Mouse (Mus musculus) midbrain, embryonic 11.5 days (tissue): ENCODE results near the gene Rap1a. TPM values are rescaled to one million over a fixed set of nuclear protein-coding genes. Genes with fewer than 3 reads are reported as not detected.
A peak's percentile ranks its signal among the peaks of the same experiment; 100 is the strongest.

Source experiments
- ATAC-seq: fragments of 200-750 bp; cut with Nextera tagmentation; 2 replicates; pipeline ENCODE4 v1.8.0; 2017; ENCODE audit warnings: moderate TSS enrichment, moderate library complexity; ENCODE audit not compliant: low FRiP score
- DNase-seq: peaks from one replicate; pipeline ENCODE4 v3.0.0; 2015; ENCODE audit warnings: low spot score; ENCODE audit errors: missing footprints
- H3K27ac ChIP-seq: fragments of 300-500 bp; sonication (generic); 2 replicates; pipeline ENCODE4 v1.5.1; 2014; ENCODE audit warnings: low read depth, low read length
- H3K27me3 ChIP-seq: fragments of 300-500 bp; sonication (generic); 2 replicates; pipeline ENCODE4 v1.6.1; 2014; ENCODE audit warnings: mild to moderate bottlenecking, low read length, moderate library complexity, mixed read lengths; ENCODE audit not compliant: control insufficient read depth, insufficient read depth
- H3K36me3 ChIP-seq: fragments of 300-500 bp; sonication (generic); 2 replicates; pipeline ENCODE4 v1.6.1; 2014; ENCODE audit warnings: mild to moderate bottlenecking, low read length, moderate library complexity, mixed read lengths; ENCODE audit not compliant: control insufficient read depth, insufficient read depth
- H3K4me1 ChIP-seq: fragments of 300-500 bp; sonication (generic); 2 replicates; pipeline ENCODE4 v1.6.1; 2014; ENCODE audit warnings: low read length; ENCODE audit not compliant: control insufficient read depth, insufficient read depth
- H3K4me2 ChIP-seq: fragments of 300-500 bp; sonication (generic); 2 replicates; pipeline ENCODE4 v1.6.1; 2014; ENCODE audit warnings: mild to moderate bottlenecking, moderate library complexity
- H3K4me3 ChIP-seq: fragments of 300-500 bp; sonication (generic); 2 replicates; pipeline ENCODE4 v1.5.1; 2014; ENCODE audit warnings: low read depth, low read length
- H3K9ac ChIP-seq: fragments of 300-500 bp; sonication (generic); 2 replicates; pipeline ENCODE4 v1.6.1; 2014; ENCODE audit warnings: low read length
- H3K9me3 ChIP-seq: fragments of 300-500 bp; sonication (generic); 2 replicates; pipeline ENCODE4 v1.6.1; 2016; ENCODE audit warnings: low read length; ENCODE audit not compliant: control insufficient read depth
- WGBS: fragments of 180-500 bp; shearing (Covaris S2); extraction: QIAGEN DNeasy Blood & Tissue Kit; methylation state at CpG from one replicate; pipeline ENCODE4 v1.1.7; 2014; 5-methylcytosine and 5-hydroxymethylcytosine counted together
- polyA plus RNA-seq: library from polyadenylated mRNA; unstranded; fragments of >200 nt; fragmentation: Nextera tagmentation; extraction: Ambion mirVana; gene quantifications from 2 replicates; pipeline ENCODE4 v1.2.1, GENCODE M21; 2014

Gene Rap1a
- polyA plus RNA-seq, 1 experiment from 2014 or later, result 87.0 TPM

DNA sequence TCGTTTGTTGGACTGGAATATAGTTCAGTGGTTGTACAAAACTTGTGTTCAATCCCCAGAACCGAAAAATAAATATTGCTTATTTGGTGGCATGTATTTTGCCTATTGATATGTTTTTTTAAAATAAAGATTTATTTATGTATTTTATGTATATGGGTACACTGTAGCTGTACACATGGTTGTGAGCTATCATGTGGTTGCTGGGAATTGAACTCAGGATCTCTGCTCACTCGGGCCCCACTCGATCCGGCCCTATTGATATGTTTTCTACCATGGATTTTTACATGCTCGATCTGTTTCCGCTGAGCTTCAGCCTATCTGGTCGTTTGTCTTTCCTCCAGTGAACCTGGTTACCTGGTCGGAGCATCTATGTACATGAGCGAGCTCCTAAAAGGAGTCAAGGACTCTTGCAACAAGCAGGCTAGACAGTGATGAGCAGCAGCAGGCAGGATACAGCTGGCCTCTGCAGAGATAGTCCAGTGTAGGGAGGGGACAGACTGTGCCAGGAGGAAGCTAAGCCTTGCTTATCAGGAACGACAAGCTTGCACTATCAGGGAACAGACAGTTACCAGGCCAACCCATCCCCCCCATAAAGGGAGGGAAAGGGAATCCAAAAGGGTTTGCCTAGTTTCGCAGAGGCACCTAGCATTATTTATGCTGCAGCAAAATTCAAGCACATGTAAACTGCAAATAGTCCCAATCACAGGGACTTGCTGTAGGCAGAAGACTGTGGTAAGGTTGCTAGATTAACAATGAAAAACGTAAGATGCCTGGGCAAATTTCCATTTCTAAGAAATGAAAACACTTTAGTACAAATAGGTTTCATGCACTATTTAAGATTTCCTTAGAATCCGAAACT is 7.3 kb upstream of the Rap1a start:
- DNase-seq, result no peak
- H3K4me1 ChIP-seq, result peaks cover 7% of the 10 kb centered on the region
- no peak for ATAC-seq
- H3K36me3 ChIP-seq, result no peaks in the 10 kb centered on the region
- 77% methylated on average over 14 of the region's 14 CpGs for WGBS
- no peak overlapping the region for H3K9ac ChIP-seq
- no peak overlapping the region for H3K4me2 ChIP-seq
- H3K27ac ChIP-seq, result no peak overlapping the region
- H3K4me3 ChIP-seq, result no peak overlapping the region
- no peaks in the 10 kb centered on the region for H3K27me3 ChIP-seq
- H3K9me3 ChIP-seq, result no peaks in the 10 kb centered on the region

DNA sequence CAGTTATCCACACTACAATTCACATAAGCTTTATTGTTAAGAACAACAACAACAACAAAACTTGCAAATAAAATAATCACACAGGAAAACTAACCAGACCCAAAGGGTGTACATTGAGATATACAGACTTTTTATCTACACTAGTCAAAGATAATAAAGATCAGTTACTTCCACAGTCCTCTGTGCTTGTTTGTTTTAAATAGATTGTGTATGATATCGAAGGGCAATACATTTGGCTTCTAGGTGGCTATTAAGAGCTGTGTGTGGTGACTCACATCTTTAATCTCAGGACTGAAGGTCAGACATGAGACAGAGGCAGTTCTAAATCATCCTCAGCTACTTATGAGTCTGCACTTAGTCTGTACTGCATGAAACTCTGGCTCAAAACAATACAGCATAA is 6.5 kb upstream of the Rap1a start:
- 87% methylated on average over 1 of the region's 1 CpGs for WGBS
- H3K4me3 ChIP-seq, result no peak overlapping the region
- no peak overlapping the region for H3K27ac ChIP-seq
- no peak overlapping the region for H3K4me2 ChIP-seq
- DNase-seq, result no peak
- peaks cover 7% of the 10 kb centered on the region for H3K4me1 ChIP-seq
- no peak overlapping the region for H3K9ac ChIP-seq
- ATAC-seq, result no peak
- H3K36me3 ChIP-seq, result no peaks in the 10 kb centered on the region
- H3K9me3 ChIP-seq, result no peaks in the 10 kb centered on the region
- H3K27me3 ChIP-seq, result no peaks in the 10 kb centered on the region

DNA sequence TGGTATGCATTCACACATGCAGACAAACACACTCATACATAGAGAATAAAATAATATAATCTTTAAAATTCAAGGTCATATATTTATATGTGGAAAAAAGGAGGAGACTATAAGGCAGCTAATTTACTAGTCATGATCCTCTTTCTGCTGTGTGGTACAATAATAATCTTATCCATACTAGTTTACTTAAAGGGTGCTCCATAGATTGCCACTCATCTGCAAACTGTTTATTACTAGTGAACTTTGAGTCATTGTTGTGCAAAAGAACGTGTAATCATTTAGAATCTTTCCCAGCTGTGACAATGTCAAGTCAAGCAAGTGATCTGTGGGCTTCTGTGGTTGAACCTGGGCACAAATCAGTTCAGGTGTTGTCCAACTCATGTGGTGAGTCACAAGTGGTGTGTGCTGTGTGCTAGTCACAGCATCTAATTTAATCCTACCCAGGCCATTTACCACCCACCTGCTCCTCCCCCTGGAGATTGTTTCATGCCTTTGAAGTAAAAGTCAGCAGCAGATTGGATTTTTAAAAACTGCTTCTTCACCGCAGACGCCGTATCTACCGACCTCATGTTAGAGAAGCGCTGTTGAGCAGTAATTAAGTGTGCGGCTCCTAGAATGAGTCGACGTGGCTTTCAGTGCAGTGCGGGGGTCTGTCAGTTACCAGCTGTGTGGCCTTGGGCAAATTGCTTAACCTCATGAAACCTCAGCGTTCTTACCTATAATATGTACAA is 5.5 kb upstream of the Rap1a start:
- no peak overlapping the region for H3K9ac ChIP-seq
- ATAC-seq, result no peak

DNA sequence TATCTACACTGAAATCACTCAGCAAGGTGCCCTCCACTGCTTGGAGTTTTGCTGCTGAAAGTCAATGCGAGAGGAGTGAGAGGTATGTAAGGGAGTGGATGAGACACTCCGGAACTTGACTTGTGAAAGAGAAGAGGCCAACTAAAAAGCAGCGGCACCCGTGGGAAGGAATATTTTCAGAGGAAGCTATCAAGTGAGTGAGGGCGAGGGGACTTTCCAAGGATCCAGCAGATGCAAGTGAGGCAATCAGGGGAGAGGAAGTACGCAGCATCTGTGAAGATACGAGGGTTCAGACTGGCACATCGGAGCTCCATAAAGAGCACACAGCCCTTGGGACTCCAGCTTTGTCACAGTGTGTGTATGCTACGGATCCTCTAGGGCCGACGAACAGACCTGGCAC is 2.5 kb upstream of the Rap1a start:
- ATAC-seq (no peak), DNase-seq (no peak)
- Histone ChIP-seq H3K4me3 (no peak overlapping the region), H3K9me3 (no peaks in the 10 kb centered on the region), H3K4me1 (peaks cover 9% of the 10 kb centered on the region), H3K27me3 (no peaks in the 10 kb centered on the region), H3K4me2 (no peak overlapping the region), H3K27ac (no peak overlapping the region), H3K36me3 (no peaks in the 10 kb centered on the region), H3K9ac (no peak overlapping the region)
- 87% methylated on average over 11 of the region's 11 CpGs for WGBS

More for the DNA sequence above, 5.5 kb upstream of the Rap1a start:
- H3K27ac ChIP-seq, result no peak overlapping the region
- no peak for DNase-seq
- H3K4me2 ChIP-seq, result no peak overlapping the region
- no peak overlapping the region for H3K4me3 ChIP-seq
- H3K27me3 ChIP-seq, result no peaks in the 10 kb centered on the region
- H3K4me1 ChIP-seq, result no peaks in the 10 kb centered on the region
- H3K9me3 ChIP-seq, result no peaks in the 10 kb centered on the region
- H3K36me3 ChIP-seq, result no peaks in the 10 kb centered on the region
- 75% methylated on average over 11 of the region's 11 CpGs for WGBS

DNA sequence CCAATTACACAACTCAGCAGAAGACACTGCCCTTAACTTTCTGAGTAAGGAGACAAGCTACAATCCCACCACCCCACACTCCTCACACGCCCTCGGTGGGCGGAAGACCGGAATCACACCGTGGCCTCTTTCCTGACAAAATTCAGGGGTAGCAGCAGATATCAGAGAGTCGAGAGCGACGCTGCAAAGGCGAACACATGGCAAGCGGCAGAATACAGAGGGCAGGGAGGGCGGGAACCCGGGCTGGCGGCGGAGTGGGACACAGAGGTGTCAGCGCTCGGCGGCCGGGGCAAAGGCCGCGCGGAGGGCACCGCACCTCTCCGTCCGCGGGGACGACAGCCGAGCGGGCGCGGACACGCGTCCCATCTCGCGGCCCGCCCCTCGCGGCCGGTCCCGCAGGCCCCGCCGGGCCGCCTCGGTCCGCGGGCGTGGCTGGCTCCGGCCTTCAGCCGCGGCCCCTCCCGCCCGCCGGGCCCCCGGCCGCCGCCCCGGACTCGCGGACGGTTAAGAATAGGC is 403 bp downstream of the Rap1a start:
- Histone ChIP-seq H3K4me2 (peak overlapping the region; percentile 71), H3K4me3 (peak overlapping the region; percentile 86), H3K9me3 (no peaks in the 10 kb centered on the region), H3K36me3 (no peaks in the 10 kb centered on the region), H3K27ac (peak overlapping the region; percentile 63), H3K4me1 (peaks cover 9% of the 10 kb centered on the region), H3K27me3 (no peaks in the 10 kb centered on the region), H3K9ac (peak overlapping the region; percentile 77)
- 0% methylated on average over 35 of the region's 59 CpGs for WGBS
- DNase-seq (peak; percentile 91), ATAC-seq (no peak; the same call in none of the 2 replicates)

DNA sequence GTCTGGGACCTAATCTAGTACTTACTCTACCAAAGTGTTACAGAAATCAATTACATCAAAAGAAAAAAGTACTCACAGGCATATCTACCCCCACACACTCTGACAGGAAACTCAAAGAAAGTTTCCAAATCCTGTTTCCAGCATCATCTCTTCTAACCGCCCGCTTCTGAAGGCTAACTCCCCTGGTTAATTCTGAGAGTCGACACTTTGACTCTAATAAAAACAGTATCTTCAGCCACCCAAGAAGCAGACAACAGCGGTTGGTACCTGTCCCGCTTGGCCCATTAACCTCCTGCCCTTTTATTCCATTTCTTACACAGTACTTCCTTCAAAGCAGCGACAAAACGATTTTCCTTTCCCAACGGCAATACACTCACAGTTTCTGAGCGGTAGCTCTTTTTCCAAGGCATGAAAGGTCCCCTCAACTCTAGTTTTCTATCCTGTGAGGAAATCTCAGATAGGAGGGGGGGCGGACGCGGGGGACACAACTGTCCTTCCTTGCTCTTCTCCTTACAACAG is 921 bp downstream of the Rap1a start:
- H3K4me2 ChIP-seq, result peak overlapping the region; percentile 71
- WGBS, result 1% methylated on average over 12 of the region's 12 CpGs
- peak overlapping the region; percentile 77 for H3K9ac ChIP-seq
- peaks cover 9% of the 10 kb centered on the region for H3K4me1 ChIP-seq
- H3K9me3 ChIP-seq, result no peaks in the 10 kb centered on the region
- H3K27me3 ChIP-seq, result no peaks in the 10 kb centered on the region
- peak overlapping the region; percentile 86 for H3K4me3 ChIP-seq
- no peak overlapping the region; the same call in 1 of the 2 replicates for H3K27ac ChIP-seq
- DNase-seq (peak; percentile 89), ATAC-seq (no peak)
- no peaks in the 10 kb centered on the region for H3K36me3 ChIP-seq

DNA sequence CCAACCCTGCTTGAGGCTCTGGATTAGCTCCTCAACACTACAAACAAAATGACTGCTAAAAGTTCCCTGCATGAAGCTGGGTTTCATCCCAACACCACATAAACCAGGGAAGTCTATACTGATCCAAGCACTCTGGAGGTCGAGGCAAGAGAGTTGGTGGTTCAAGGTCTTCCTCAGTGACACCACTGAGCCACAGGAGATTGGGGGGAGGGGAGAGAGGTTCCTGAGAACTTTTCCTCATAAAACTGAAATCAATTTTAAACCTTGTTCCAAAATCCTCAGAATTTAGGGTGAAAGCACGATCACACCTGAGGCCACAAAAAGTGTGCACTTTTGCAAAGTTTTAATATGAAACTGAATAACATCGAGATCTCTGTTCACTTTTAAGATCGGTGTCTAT is 1.8 kb downstream of the Rap1a start:
- Histone ChIP-seq H3K27ac (no peak overlapping the region), H3K36me3 (no peaks in the 10 kb centered on the region), H3K27me3 (no peaks in the 10 kb centered on the region), H3K4me1 (peaks cover 9% of the 10 kb centered on the region), H3K4me3 (no peak overlapping the region), H3K4me2 (peak overlapping the region; percentile 71; the same call in 1 of the 2 replicates), H3K9ac (no peak overlapping the region; the same call in 1 of the 2 replicates), H3K9me3 (no peaks in the 10 kb centered on the region)
- DNase-seq (no peak), ATAC-seq (no peak)
- 75% methylated on average over 4 of the region's 4 CpGs for WGBS

DNA sequence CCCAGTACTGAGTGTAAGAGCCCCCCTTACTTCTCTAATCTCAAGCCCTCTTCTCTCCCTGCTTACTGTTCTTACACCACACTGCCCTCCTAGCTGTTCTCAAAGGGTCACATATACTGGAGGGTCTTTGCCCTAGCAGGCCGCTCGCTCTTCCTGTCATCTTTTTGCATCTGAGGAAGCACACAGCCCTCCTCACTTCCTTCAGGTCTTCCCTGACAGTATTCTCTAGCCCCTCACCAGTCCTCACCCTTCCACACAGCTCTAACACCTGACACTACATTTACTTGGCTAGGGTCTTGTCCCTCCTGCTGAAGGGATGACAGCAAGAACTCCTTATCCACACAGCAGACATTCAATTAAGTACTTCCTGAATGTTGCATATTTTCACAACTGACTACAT is 2.4 kb downstream of the Rap1a start:
- H3K9ac ChIP-seq, result no peak overlapping the region
- H3K9me3 ChIP-seq, result no peaks in the 10 kb centered on the region
- H3K27me3 ChIP-seq, result no peaks in the 10 kb centered on the region
- no peak overlapping the region for H3K4me2 ChIP-seq
- 83% methylated on average over 2 of the region's 2 CpGs for WGBS
- peaks cover 9% of the 10 kb centered on the region for H3K4me1 ChIP-seq
- no peaks in the 10 kb centered on the region for H3K36me3 ChIP-seq
- no peak overlapping the region for H3K27ac ChIP-seq
- DNase-seq, result no peak
- H3K4me3 ChIP-seq, result no peak overlapping the region
- no peak for ATAC-seq

DNA sequence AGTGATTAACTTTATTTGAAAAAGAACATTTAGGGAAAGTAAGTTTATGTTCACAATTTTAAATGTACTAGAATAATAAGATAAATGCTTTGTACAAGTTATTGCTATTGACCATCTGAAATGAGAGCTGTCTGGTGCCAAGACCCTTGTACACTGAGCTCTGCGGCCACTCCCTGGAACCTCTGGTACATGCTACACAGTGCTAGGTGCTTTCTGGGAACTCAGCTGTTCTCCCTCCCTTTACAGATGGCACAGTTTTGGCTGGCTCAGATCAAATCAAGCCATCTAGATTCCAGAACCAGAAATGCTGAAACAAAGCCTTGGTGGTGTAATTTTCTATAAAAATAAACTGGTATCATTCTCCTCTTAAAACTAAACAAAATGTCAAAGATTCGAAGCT is 3.7 kb downstream of the Rap1a start:
- DNase-seq (no peak), ATAC-seq (no peak)
- no peak overlapping the region for H3K4me2 ChIP-seq
- no peak overlapping the region for H3K27ac ChIP-seq
- no peaks in the 10 kb centered on the region for H3K36me3 ChIP-seq
- H3K9me3 ChIP-seq, result no peaks in the 10 kb centered on the region
- 91% methylated on average over 2 of the region's 2 CpGs for WGBS
- H3K4me3 ChIP-seq, result no peak overlapping the region
- H3K4me1 ChIP-seq, result peaks cover 9% of the 10 kb centered on the region
- H3K27me3 ChIP-seq, result no peaks in the 10 kb centered on the region
- H3K9ac ChIP-seq, result no peak overlapping the region
